Mouse (Mus musculus) G1E (cell line): ENCODE measurements around the gene Cd72. TPM values are rescaled to one million over a fixed set of nuclear protein-coding genes. Genes with fewer than 3 reads are reported as not detected.

ENCODE experiments used
- ATAC-seq: 2 replicates; pipeline ENCODE4 v1.8.0; 2016; ENCODE audit warnings: mild to moderate bottlenecking; ENCODE audit not compliant: insufficient number of reproducible peaks, poor library complexity, low FRiP score, severe bottlenecking; ENCODE audit errors: extremely low read depth
- DNase-seq: peaks from one replicate; pipeline ENCODE4 v3.0.0; 2012; ENCODE audit warnings: low spot score
- H3K27me3 ChIP-seq: 2 replicates; pipeline ENCODE4 v1.6.1; 2012; ENCODE audit warnings: mild to moderate bottlenecking, low read length, inconsistent platforms; ENCODE audit not compliant: insufficient read depth
- H3K36me3 ChIP-seq: replicated peaks from 2 replicates; pipeline ENCODE3; 2012; ENCODE audit warnings: mild to moderate bottlenecking, inconsistent platforms
- H3K4me1 ChIP-seq: 2 replicates; pipeline ENCODE4 v1.6.1; 2012; ENCODE audit warnings: low read depth, low read length, inconsistent platforms, mixed read lengths; ENCODE audit not compliant: insufficient read depth
- H3K4me3 ChIP-seq: 2 replicates; pipeline ENCODE4 v1.5.1; 2012; ENCODE audit warnings: low read depth, mild to moderate bottlenecking, inconsistent platforms, low read length, moderate library complexity, mixed read lengths
- H3K9me3 ChIP-seq: replicated peaks from 2 replicates; pipeline ENCODE4 v1.6.1; 2012; ENCODE audit warnings: inconsistent platforms
- CTCF ChIP-seq: IDR thresholded peaks from 2 replicates; pipeline ENCODE4 v1.5.1; 2012; ENCODE audit warnings: low read depth, low read length, inconsistent platforms, mixed read lengths
- GATA1 ChIP-seq: IDR thresholded peaks from 2 replicates; pipeline ENCODE4 v1.6.1; 2012; ENCODE audit warnings: borderline replicate concordance, low read length, inconsistent platforms, mixed read lengths
- GATA2 ChIP-seq: IDR thresholded peaks from 2 replicates; pipeline ENCODE4 v1.6.1; 2012; ENCODE audit warnings: low read depth, low read length, inconsistent platforms, borderline replicate concordance
- POLR2AphosphoS5 ChIP-seq: IDR thresholded peaks from 2 replicates; pipeline ENCODE4 v1.6.1; 2012; ENCODE audit warnings: low read depth, low read length, inconsistent platforms; ENCODE audit not compliant: insufficient replicate concordance
- TAL1 ChIP-seq: conservative IDR thresholded peaks from 2 replicates; pipeline ENCODE4 v1.6.1; 2012; ENCODE audit warnings: low read depth, low read length, inconsistent platforms, mixed read lengths
- polyA plus RNA-seq: library from polyadenylated mRNA; stranded (reverse); fragments of >175 nt; gene quantifications from 2 replicates; pipeline ENCODE4 v1.2.3, GENCODE M21; 2012
- total RNA-seq, 2 experiments: library from RNA; stranded (forward) in 1 of 2; stranded (reverse) in 1 of 2; fragments of 200-1000 nt in 1 of 2; fragments of >200 nt in 1 of 2; fragmentation: Nextera tagmentation in 1 of 2; gene quantifications; 2 replicates each; pipeline ENCODE4 v1.2.3; 2014 to 2017

The Cd72 gene
- total and polyA plus RNA-seq, 3 experiments: 0.16 to 1.5 TPM; not detected in 1

- Histone ChIP-seq H3K4me3 (no peak overlapping the region), H3K27me3 (peaks cover 59% of the 10 kb centered on the region), H3K4me1 (no peaks in the 10 kb centered on the region; the same call in 1 of the 2 replicates), H3K36me3 (no peaks in the 10 kb centered on the region), H3K9me3 (no peaks in the 10 kb centered on the region)
- no peak for ATAC-seq
- no peak for DNase-seq
- TF ChIP-seq GATA2 (no peak), POLR2AphosphoS5 (no peak), GATA1 (no peak), TAL1 (no peak), CTCF (no peak)
These were observed 53.5 kb downstream of the Cd72 start for GRCm38 (mm10) chr4:43400976-43401375.

- Histone ChIP-seq H3K4me1 (no peaks in the 10 kb centered on the region; the same call in 1 of the 2 replicates), H3K36me3 (no peaks in the 10 kb centered on the region), H3K27me3 (peaks cover 54% of the 10 kb centered on the region), H3K4me3 (no peak overlapping the region), H3K9me3 (no peaks in the 10 kb centered on the region)
- DNase-seq (no peak), ATAC-seq (no peak)
- TF ChIP-seq GATA2 (no peak), GATA1 (no peak), POLR2AphosphoS5 (no peak)
These were observed 54.9 kb downstream of the Cd72 start for GRCm38 (mm10) chr4:43399391-43400131.

GRCm38 (mm10) chr4:43398829-43399331 lies 55.5 kb downstream of the Cd72 start:
- Histone ChIP-seq H3K36me3 (no peaks in the 10 kb centered on the region), H3K27me3 (peaks cover 55% of the 10 kb centered on the region), H3K4me1 (no peaks in the 10 kb centered on the region; the same call in 1 of the 2 replicates), H3K9me3 (no peaks in the 10 kb centered on the region), H3K4me3 (no peak overlapping the region)
- no peak for ATAC-seq
- TF ChIP-seq POLR2AphosphoS5 (no peak), TAL1 (no peak), CTCF (no peak), GATA1 (no peak), GATA2 (no peak)
- DNase-seq: no peak

GRCm38 (mm10) chr4:43398014-43398413 lies 56.4 kb downstream of the Cd72 start:
- H3K27me3 ChIP-seq: peaks cover 48% of the 10 kb centered on the region
- no peak for DNase-seq
- H3K4me3 ChIP-seq: no peak overlapping the region
- no peaks in the 10 kb centered on the region for H3K9me3 ChIP-seq
- TF ChIP-seq GATA2 (no peak), CTCF (no peak), TAL1 (no peak), GATA1 (no peak), POLR2AphosphoS5 (no peak)
- no peaks in the 10 kb centered on the region; the same call in 1 of the 2 replicates for H3K4me1 ChIP-seq
- ATAC-seq: no peak
- H3K36me3 ChIP-seq: no peaks in the 10 kb centered on the region

Other genes with a start within 250 kb of the Cd72 start
- 5.3 and 9.4 TPM in 2 replicates for gene Atp8b5, start 187.5 kb downstream of the Cd72 start, total RNA-seq (2014; fragmentation: Nextera tagmentation)
- 2.6 and 3.5 TPM in 2 replicates for gene Atp8b5, start 187.5 kb downstream of the Cd72 start, total RNA-seq (2017)
- 0.23 and 0.24 TPM in 2 replicates for gene Atp8b5, start 187.5 kb downstream of the Cd72 start, polyA plus RNA-seq
- gene Rusc2, start 72.6 kb downstream of the Cd72 start, total RNA-seq (2014; fragmentation: Nextera tagmentation): 11.9 and 17.1 TPM in 2 replicates
- gene Rusc2, start 72.6 kb downstream of the Cd72 start, total RNA-seq (2017): 4.5 and 8.7 TPM in 2 replicates
- 14.5 and 18.5 TPM in 2 replicates for gene Rusc2, start 72.6 kb downstream of the Cd72 start, polyA plus RNA-seq
- not detected in 2 replicates for gene Fam166b, start 25.5 kb downstream of the Cd72 start, total RNA-seq (2014; fragmentation: Nextera tagmentation)
- 0.11 TPM in 1 of 2 replicates, not detected in the other for gene Fam166b, start 25.5 kb downstream of the Cd72 start, total RNA-seq (2017)
- gene Fam166b, start 25.5 kb downstream of the Cd72 start, polyA plus RNA-seq: not detected in 2 replicates
- 23.5 and 26.3 TPM in 2 replicates for gene Tesk1, start 12.7 kb downstream of the Cd72 start, total RNA-seq (2014; fragmentation: Nextera tagmentation)
- gene Tesk1, start 12.7 kb downstream of the Cd72 start, total RNA-seq (2017): 8.7 and 10.6 TPM in 2 replicates
- 55.8 and 64.0 TPM in 2 replicates for gene Tesk1, start 12.7 kb downstream of the Cd72 start, polyA plus RNA-seq
- not detected in 2 replicates for gene Sit1, start 29.1 kb upstream of the Cd72 start, total RNA-seq (2014; fragmentation: Nextera tagmentation)
- not detected in 2 replicates for gene Sit1, start 29.1 kb upstream of the Cd72 start, total RNA-seq (2017)
- not detected in 2 replicates for gene Sit1, start 29.1 kb upstream of the Cd72 start, polyA plus RNA-seq
- 18.8 and 25.2 TPM in 2 replicates for gene Ccdc107, start 38.3 kb upstream of the Cd72 start, total RNA-seq (2014; fragmentation: Nextera tagmentation)
- 28.3 and 28.6 TPM in 2 replicates for gene Ccdc107, start 38.3 kb upstream of the Cd72 start, total RNA-seq (2017)
- gene Ccdc107, start 38.3 kb upstream of the Cd72 start, polyA plus RNA-seq: 72.0 and 82.4 TPM in 2 replicates
- 23.4 and 71.2 TPM in 2 replicates for gene Arhgef39, start 45.1 kb upstream of the Cd72 start, total RNA-seq (2014; fragmentation: Nextera tagmentation)
- 29.0 and 32.4 TPM in 2 replicates for gene Arhgef39, start 45.1 kb upstream of the Cd72 start, total RNA-seq (2017)
- 16.4 and 21.8 TPM in 2 replicates for gene Arhgef39, start 45.1 kb upstream of the Cd72 start, polyA plus RNA-seq
- not detected in 2 replicates for gene Car9, start 52.3 kb upstream of the Cd72 start, total RNA-seq (2014; fragmentation: Nextera tagmentation)
- 0.11 and 0.12 TPM in 2 replicates for gene Car9, start 52.3 kb upstream of the Cd72 start, total RNA-seq (2017)
- gene Car9, start 52.3 kb upstream of the Cd72 start, polyA plus RNA-seq: not detected in 2 replicates
- not detected in 2 replicates for gene Tpm2, start 69.1 kb upstream of the Cd72 start, total RNA-seq (2014; fragmentation: Nextera tagmentation)
- gene Tpm2, start 69.1 kb upstream of the Cd72 start, total RNA-seq (2017): 0.27 TPM in 1 of 2 replicates, not detected in the other
- not detected in 2 replicates for gene Tpm2, start 69.1 kb upstream of the Cd72 start, polyA plus RNA-seq
- gene Creb3, start 107.7 kb upstream of the Cd72 start, total RNA-seq (2014; fragmentation: Nextera tagmentation): 9.4 and 9.8 TPM in 2 replicates
- gene Creb3, start 107.7 kb upstream of the Cd72 start, total RNA-seq (2017): 60.0 and 61.0 TPM in 2 replicates
- gene Creb3, start 107.7 kb upstream of the Cd72 start, polyA plus RNA-seq: 1.6 and 1.9 TPM in 2 replicates
- gene Tln1, start 108.1 kb upstream of the Cd72 start, total RNA-seq (2014; fragmentation: Nextera tagmentation): 166 and 262 TPM in 2 replicates
- gene Tln1, start 108.1 kb upstream of the Cd72 start, total RNA-seq (2017): 127 and 167 TPM in 2 replicates
- gene Tln1, start 108.1 kb upstream of the Cd72 start, polyA plus RNA-seq: 138 and 163 TPM in 2 replicates
- gene Rgp1, start 124.1 kb upstream of the Cd72 start, total RNA-seq (2014; fragmentation: Nextera tagmentation): 48.5 and 54.7 TPM in 2 replicates
- gene Rgp1, start 124.1 kb upstream of the Cd72 start, total RNA-seq (2017): 18.6 and 23.2 TPM in 2 replicates
- 31.2 and 105 TPM in 2 replicates for gene Rgp1, start 124.1 kb upstream of the Cd72 start, polyA plus RNA-seq
- 21.4 and 23.8 TPM in 2 replicates for gene Gba2, start 124.2 kb upstream of the Cd72 start, total RNA-seq (2014; fragmentation: Nextera tagmentation)
- 12.6 and 14.1 TPM in 2 replicates for gene Gba2, start 124.2 kb upstream of the Cd72 start, total RNA-seq (2017)
- gene Gba2, start 124.2 kb upstream of the Cd72 start, polyA plus RNA-seq: 14.5 and 18.3 TPM in 2 replicates
- not detected in 2 replicates for gene Msmp, start 129.9 kb upstream of the Cd72 start, total RNA-seq (2014; fragmentation: Nextera tagmentation)
- 0.17 TPM in 1 of 2 replicates, not detected in the other for gene Msmp, start 129.9 kb upstream of the Cd72 start, total RNA-seq (2017)
- gene Msmp, start 129.9 kb upstream of the Cd72 start, polyA plus RNA-seq: not detected in 2 replicates
- 6.3 TPM in 1 of 2 replicates, not detected in the other for gene Npr2, start 177.3 kb upstream of the Cd72 start, total RNA-seq (2014; fragmentation: Nextera tagmentation)
- 0.23 and 0.44 TPM in 2 replicates for gene Npr2, start 177.3 kb upstream of the Cd72 start, total RNA-seq (2017)
- 0.04 TPM in 2 replicates for gene Npr2, start 177.3 kb upstream of the Cd72 start, polyA plus RNA-seq
- 0.73 TPM in 1 of 2 replicates, not detected in the other for gene Spag8, start 199.0 kb upstream of the Cd72 start, total RNA-seq (2014; fragmentation: Nextera tagmentation)
- gene Spag8, start 199.0 kb upstream of the Cd72 start, total RNA-seq (2017): 0.33 and 0.41 TPM in 2 replicates
- gene Spag8, start 199.0 kb upstream of the Cd72 start, polyA plus RNA-seq: not detected in 2 replicates
- 16.2 and 18.7 TPM in 2 replicates for gene Hint2, start 201.8 kb upstream of the Cd72 start, total RNA-seq (2014; fragmentation: Nextera tagmentation)
- gene Hint2, start 201.8 kb upstream of the Cd72 start, total RNA-seq (2017): 58.3 and 63.1 TPM in 2 replicates
- gene Hint2, start 201.8 kb upstream of the Cd72 start, polyA plus RNA-seq: 42.4 and 50.2 TPM in 2 replicates
- 2.9 and 6.0 TPM in 2 replicates for gene Tmem8b, start 214.3 kb upstream of the Cd72 start, total RNA-seq (2014; fragmentation: Nextera tagmentation)
- gene Tmem8b, start 214.3 kb upstream of the Cd72 start, total RNA-seq (2017): 0.76 and 1.1 TPM in 2 replicates
- gene Tmem8b, start 214.3 kb upstream of the Cd72 start, polyA plus RNA-seq: 2.9 and 3.6 TPM in 2 replicates
- gene Fam221b, start 214.5 kb upstream of the Cd72 start, total RNA-seq (2014; fragmentation: Nextera tagmentation): 0.34 TPM in 1 of 2 replicates, not detected in the other
- 0.49 and 0.58 TPM in 2 replicates for gene Fam221b, start 214.5 kb upstream of the Cd72 start, total RNA-seq (2017)
- 0.05 and 0.10 TPM in 2 replicates for gene Fam221b, start 214.5 kb upstream of the Cd72 start, polyA plus RNA-seq
- not detected in 2 replicates for gene Olfr70, start 246.2 kb upstream of the Cd72 start, total RNA-seq (2014; fragmentation: Nextera tagmentation)
- gene Olfr70, start 246.2 kb upstream of the Cd72 start, total RNA-seq (2017): 0.06 TPM in 1 of 2 replicates, not detected in the other
- not detected in 2 replicates for gene Olfr70, start 246.2 kb upstream of the Cd72 start, polyA plus RNA-seq